Mouse (Mus musculus) brain, embryonic 14.5 days (tissue): ENCODE results near the gene Pdpk1.

Experiments used
- CTCF ChIP-seq: fragments of 200-500 bp; IDR thresholded peaks from 2 replicates; pipeline ENCODE4 v1.5.1; 2012; ENCODE audit warnings: inconsistent platforms, mild to moderate bottlenecking, moderate library complexity, borderline replicate concordance; ENCODE audit not compliant: insufficient read depth, insufficient read length; ENCODE audit errors: extremely low read depth
- POLR2A ChIP-seq: fragments of 200-500 bp; IDR thresholded peaks from 2 replicates; pipeline ENCODE4 v1.6.1; 2012; ENCODE audit warnings: mild to moderate bottlenecking, inconsistent platforms, borderline replicate concordance; ENCODE audit not compliant: poor library complexity, insufficient read depth, insufficient read length, severe bottlenecking; ENCODE audit errors: extremely low read depth

- no peak for TF ChIP-seq CTCF
- no peak for TF ChIP-seq POLR2A
Observed at GRCm38 (mm10) chr17:24174259-24174658, 23.5 kb upstream of the Pdpk1 start.
